Mouse (Mus musculus): ENCODE data around the gene Agbl4.
A peak's percentile ranks its signal among the peaks of the same experiment; 100 is the strongest.

Gene Agbl4

GRCm38 (mm10) chr4:111670566-111671421 is 1273.3 kb downstream of the Agbl4 start:
- no peak for DNase-seq (ENCODE audit: low spot score)

DNA sequence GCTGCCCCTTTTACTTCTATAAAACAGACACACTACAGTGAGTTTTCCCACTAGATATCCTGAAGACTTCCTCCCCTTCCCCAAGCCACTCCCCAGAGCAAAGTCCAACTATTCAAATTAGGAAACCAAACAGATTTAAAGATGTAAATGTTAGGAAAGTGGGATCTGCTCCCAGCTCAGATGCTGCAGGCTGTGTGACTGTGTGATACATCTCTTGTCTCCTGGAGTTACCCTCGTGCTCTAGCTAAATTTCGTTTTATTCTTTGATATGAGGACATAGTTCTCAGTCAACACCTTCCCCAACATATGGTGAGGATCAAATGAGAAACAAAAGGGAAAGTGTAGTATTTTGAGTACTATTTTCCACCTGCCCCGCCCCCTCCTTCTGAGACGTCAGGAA is 1274.0 kb downstream of the Agbl4 start:
- DNase-seq (ENCODE audit: low spot score), result no peak

DNA sequence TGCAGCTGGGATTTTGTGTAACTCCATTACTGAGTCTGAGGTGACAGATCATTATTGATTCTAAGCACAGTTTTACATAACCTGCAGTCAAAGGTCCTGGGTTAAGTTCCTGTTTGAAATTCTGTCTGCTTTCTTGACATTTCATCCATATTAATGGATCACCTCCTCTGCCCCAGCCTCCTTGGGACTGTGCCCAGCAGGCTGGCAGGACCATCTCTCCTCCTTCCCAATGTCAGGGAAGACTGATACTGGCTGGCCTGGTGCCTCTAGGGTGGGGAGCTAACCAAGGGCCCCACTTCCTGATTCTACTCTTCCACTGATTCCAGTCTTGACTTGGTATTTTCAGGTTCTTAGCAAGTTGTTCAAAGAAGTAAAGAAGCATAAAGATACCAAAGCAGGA is 1276.4 kb downstream of the Agbl4 start:
- DNase-seq (ENCODE audit: low spot score), result peak; percentile 12

DNA sequence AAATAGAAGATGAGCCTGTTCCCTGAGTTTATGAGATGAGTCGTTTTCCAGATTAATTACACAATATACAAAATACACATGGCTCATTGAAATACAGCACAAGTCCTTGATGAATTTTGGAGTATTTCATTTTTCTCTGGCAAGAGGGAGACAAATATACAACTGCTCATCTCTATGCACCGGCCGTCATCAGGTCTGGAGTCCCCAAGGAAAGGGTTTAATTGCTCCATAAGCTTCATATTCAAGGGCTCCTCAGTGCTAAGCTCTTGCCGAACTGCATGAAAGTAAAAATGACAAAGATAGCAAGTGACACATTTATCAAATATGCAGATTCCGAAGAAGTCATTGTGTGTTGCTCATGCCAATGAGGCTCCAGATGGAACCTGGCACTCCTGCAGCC is 1284.5 kb downstream of the Agbl4 start:
- DNase-seq (ENCODE audit: low spot score), result no peak

GRCm38 (mm10) chr4:111682793-111683192 is 1285.3 kb downstream of the Agbl4 start:
- DNase-seq (ENCODE audit: low spot score), result no peak

DNA sequence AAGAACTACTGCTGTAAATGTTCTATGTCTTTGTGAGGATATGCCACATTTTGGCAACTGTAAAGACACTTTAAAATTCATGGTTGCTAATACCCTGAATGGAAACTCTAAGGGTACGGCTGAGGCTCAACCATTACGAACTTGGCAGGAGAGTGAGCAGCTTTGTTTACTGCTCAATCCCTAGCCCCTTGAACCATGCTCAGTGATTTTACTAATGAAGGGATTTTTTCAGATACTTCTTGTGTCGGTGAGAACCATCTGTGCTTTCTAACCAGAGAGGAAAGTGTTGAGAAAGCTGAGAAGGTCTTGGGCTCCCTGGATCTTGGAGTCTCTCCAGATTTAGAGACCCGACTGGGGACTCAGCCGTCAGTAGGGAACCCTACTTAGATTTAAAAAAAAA is 1286.4 kb downstream of the Agbl4 start:
- no peak for DNase-seq (ENCODE audit: low spot score)

DNA sequence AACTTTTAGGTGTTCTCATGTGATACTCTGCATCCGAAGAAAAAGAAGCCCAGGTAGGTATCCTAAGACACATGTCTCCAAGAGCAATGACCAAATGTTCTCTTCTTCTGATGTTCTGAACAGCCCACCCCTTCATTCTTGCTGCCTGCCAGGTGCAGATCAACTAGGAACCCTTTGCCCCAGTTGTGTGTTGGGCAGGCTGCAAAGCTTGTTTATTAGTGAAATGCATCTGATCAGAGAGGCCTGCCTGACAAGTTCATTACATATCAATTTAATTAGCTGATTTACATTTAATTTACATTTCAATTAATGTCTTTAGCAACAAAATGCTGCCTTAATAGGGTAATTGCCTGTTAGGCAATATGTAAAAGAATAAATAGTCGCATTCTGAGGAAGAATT is 1288.5 kb downstream of the Agbl4 start:
- DNase-seq (ENCODE audit: low spot score), result no peak

DNA sequence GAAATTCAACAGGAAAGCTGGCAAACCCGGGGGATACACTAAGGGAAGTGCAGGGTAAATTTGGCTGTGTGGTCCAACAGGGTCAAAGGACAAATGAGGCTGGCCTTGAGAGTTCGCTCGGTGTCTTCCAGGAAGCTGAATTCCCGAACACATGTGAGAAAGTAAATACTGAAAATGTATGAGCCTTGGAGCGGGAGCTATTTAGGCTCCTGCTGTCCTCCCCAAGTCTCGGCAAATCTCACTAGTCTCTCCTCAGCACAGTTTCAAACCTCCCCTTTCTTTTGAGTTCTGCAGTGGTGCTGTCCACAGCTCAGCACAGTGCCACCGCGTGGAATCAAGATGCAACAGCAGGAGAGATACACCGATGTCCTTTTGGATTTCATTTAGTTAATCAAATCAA is 1289.5 kb downstream of the Agbl4 start:
- DNase-seq (ENCODE audit: low spot score), result peak; percentile 42

- DNase-seq (ENCODE audit: low spot score), result peak; percentile 72
These were observed 1290.2 kb downstream of the Agbl4 start for GRCm38 (mm10) chr4:111687613-111688012.

DNA sequence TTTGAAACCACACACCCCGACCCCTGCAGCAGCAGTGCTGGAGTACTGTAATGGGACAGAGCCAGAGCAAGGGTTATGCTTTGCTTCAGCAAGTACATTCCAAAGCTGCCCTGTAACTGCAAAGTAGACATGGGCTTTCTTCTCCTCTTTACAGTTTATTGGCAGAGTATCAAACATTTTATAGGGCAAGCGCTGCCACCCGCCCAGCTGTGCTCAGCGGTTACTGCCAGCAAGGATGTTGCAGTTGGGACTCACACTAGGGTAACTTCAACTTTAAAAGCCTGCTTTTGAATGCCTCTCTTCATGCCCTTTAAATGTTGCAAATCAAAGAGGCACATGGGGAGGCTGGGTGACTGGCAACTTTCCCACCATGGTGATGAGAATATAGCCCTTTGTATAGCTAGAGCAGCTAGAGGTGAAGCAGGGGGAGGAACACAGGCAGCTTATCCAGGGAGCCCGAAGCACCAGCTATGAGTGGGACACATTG is 1293.6 kb downstream of the Agbl4 start:
- no peak for DNase-seq (ENCODE audit: low spot score)

GRCm38 (mm10) chr4:111701381-111701780 is 1303.9 kb downstream of the Agbl4 start:
- DNase-seq (ENCODE audit: low spot score), result no peak

DNA sequence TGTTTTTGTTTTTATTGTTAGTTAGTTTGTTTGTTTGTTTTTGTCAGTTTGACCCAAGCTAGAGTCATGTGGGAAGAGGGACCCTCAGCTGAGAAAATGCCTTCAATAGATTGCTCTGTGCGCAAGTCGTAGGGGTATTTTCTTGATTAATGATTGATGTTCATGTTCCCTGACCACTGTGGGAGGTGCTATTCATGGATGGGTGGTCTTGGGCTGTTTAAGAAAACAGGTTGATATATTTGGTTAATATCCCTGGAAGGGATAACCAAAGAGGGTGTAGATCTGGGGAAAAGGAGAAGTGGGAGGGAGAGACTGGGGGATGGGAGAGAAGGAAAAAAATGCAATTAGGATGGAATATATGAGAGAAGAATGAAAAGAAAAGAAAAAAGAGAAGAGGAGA is 1306.7 kb downstream of the Agbl4 start:
- no peak for DNase-seq (ENCODE audit: low spot score)

- DNase-seq (ENCODE audit: low spot score), result no peak
These were observed 1307.5 kb downstream of the Agbl4 start for GRCm38 (mm10) chr4:111704975-111705374.

All from ovary, postnatal 36 days (tissue).